Mouse (Mus musculus) forebrain, embryonic 13.5 days (tissue): Measurements from ENCODE around the gene Fam181b. TPM values are rescaled to one million over a fixed set of nuclear protein-coding genes. Genes with fewer than 3 reads are reported as not detected.
A peak's percentile ranks its signal among the peaks of the same experiment; 100 is the strongest.

Experiments
- ATAC-seq: fragments of 200-750 bp; cut with Nextera tagmentation; 2 replicates; pipeline ENCODE4 v1.8.0; 2017
- H3K27ac ChIP-seq: fragments of 300-500 bp; sonication (generic); 2 replicates; pipeline ENCODE4 v1.5.1; 2015; ENCODE audit warnings: inconsistent platforms, mild to moderate bottlenecking, moderate library complexity
- H3K27me3 ChIP-seq: fragments of 300-500 bp; sonication (generic); 2 replicates; pipeline ENCODE4 v1.6.1; 2015; ENCODE audit warnings: mild to moderate bottlenecking, inconsistent platforms
- H3K36me3 ChIP-seq: fragments of 300-500 bp; sonication (generic); 2 replicates; pipeline ENCODE4 v1.6.1; 2015; ENCODE audit warnings: mild to moderate bottlenecking, inconsistent platforms; ENCODE audit not compliant: poor library complexity, severe bottlenecking
- H3K4me1 ChIP-seq: fragments of 300-500 bp; sonication (generic); 2 replicates; pipeline ENCODE4 v1.6.1; 2015; ENCODE audit warnings: inconsistent platforms
- H3K4me2 ChIP-seq: fragments of 300-500 bp; sonication (generic); 2 replicates; pipeline ENCODE4 v1.6.1; 2015; ENCODE audit warnings: inconsistent platforms, mild to moderate bottlenecking, moderate library complexity
- H3K4me3 ChIP-seq: fragments of 300-500 bp; sonication (generic); 2 replicates; pipeline ENCODE4 v1.5.1; 2015; ENCODE audit warnings: mild to moderate bottlenecking, inconsistent platforms
- H3K9ac ChIP-seq: fragments of 300-500 bp; sonication (generic); 2 replicates; pipeline ENCODE4 v1.6.1; 2015; ENCODE audit warnings: mild to moderate bottlenecking, inconsistent platforms
- H3K9me3 ChIP-seq: fragments of 300-500 bp; sonication (generic); replicated peaks from 2 replicates; pipeline ENCODE4 v1.6.1; 2016; ENCODE audit warnings: inconsistent platforms
- WGBS: fragments of 180-500 bp; shearing (Covaris S2); methylation state at CpG from one replicate; pipeline ENCODE4 v1.1.7; 2015; 5-methylcytosine and 5-hydroxymethylcytosine counted together
- polyA plus RNA-seq: library from polyadenylated mRNA; unstranded; fragments of >200 nt; fragmentation: Nextera tagmentation; extraction: Ambion mirVana; gene quantifications from 2 replicates; pipeline ENCODE4 v1.2.1, GENCODE M21; 2015

The Fam181b gene
- 24.1 and 28.2 TPM in 2 replicates for polyA plus RNA-seq

- Histone ChIP-seq H3K36me3 (no peaks in the 10 kb centered on the region), H3K9ac (peak within 1 kb of the TSS; percentile 93), H3K4me1 (peaks cover 47% of the 10 kb centered on the region), H3K9me3 (no peaks in the 10 kb centered on the region), H3K4me3 (peak within 1 kb of the TSS; percentile 85), H3K27me3 (0 out of 2 replicates have a peak, but pooled peaks cover 3% of the 10 kb centered on the region), H3K4me2 (peak within 1 kb of the TSS; percentile 86), H3K27ac (peak within 1 kb of the TSS; percentile 85)
- WGBS: under 1% methylated on average over 88 of the region's 96 CpGs
- peak; percentile 96 for ATAC-seq
These were observed at the start of gene Fam181b for GRCm38 (mm10) chr7:93079785-93080730. Gene Fam181b, plus strand, starts transcription at chr7:93079865.

GRCm38 (mm10) chr7:93037763-93038471, 41.7 kb upstream of the Fam181b start:
- no peaks in the 10 kb centered on the region for H3K9me3 ChIP-seq
- H3K27ac ChIP-seq: peak overlapping the region; percentile 44; the same call in 1 of the 2 replicates
- peaks cover 12% of the 10 kb centered on the region for H3K4me1 ChIP-seq
- no peak overlapping the region for H3K4me2 ChIP-seq
- no peaks in the 10 kb centered on the region for H3K36me3 ChIP-seq
- 8% methylated on average over 5 of the region's 5 CpGs for WGBS
- no peak overlapping the region for H3K4me3 ChIP-seq
- no peaks in the 10 kb centered on the region for H3K27me3 ChIP-seq
- no peak overlapping the region for H3K9ac ChIP-seq
- peak; percentile 43; the same call in 1 of the 2 replicates for ATAC-seq

GRCm38 (mm10) chr7:93038472-93038828, 41.2 kb upstream of the Fam181b start:
- H3K9me3 ChIP-seq: no peaks in the 10 kb centered on the region
- no peak overlapping the region for H3K27ac ChIP-seq
- no peak overlapping the region for H3K9ac ChIP-seq
- ATAC-seq: no peak; the same call in 1 of the 2 replicates
- no peak overlapping the region for H3K4me3 ChIP-seq
- no peak overlapping the region for H3K4me2 ChIP-seq
- H3K36me3 ChIP-seq: no peaks in the 10 kb centered on the region
- H3K4me1 ChIP-seq: peaks cover 12% of the 10 kb centered on the region
- H3K27me3 ChIP-seq: no peaks in the 10 kb centered on the region
- WGBS: 34% methylated on average over 1 of the region's 1 CpGs

GRCm38 (mm10) chr7:93039542-93039941, 40.1 kb upstream of the Fam181b start:
- Histone ChIP-seq H3K4me1 (peaks cover 12% of the 10 kb centered on the region), H3K9me3 (no peaks in the 10 kb centered on the region), H3K36me3 (no peaks in the 10 kb centered on the region), H3K9ac (no peak overlapping the region), H3K4me3 (no peak overlapping the region), H3K27ac (no peak overlapping the region), H3K27me3 (no peaks in the 10 kb centered on the region), H3K4me2 (no peak overlapping the region)
- ATAC-seq: no peak
- 90% methylated on average over 3 of the region's 3 CpGs for WGBS

GRCm38 (mm10) chr7:93044359-93044758, 35.3 kb upstream of the Fam181b start:
- H3K4me2 ChIP-seq: no peak overlapping the region
- H3K4me1 ChIP-seq: no peaks in the 10 kb centered on the region
- H3K9me3 ChIP-seq: no peaks in the 10 kb centered on the region
- H3K9ac ChIP-seq: no peak overlapping the region
- no peak overlapping the region for H3K4me3 ChIP-seq
- 69% methylated on average over 3 of the region's 3 CpGs for WGBS
- no peak overlapping the region for H3K27ac ChIP-seq
- no peaks in the 10 kb centered on the region for H3K36me3 ChIP-seq
- ATAC-seq: no peak
- no peaks in the 10 kb centered on the region for H3K27me3 ChIP-seq

- H3K4me2 ChIP-seq: no peak overlapping the region
- ATAC-seq: no peak
- H3K27ac ChIP-seq: no peak overlapping the region
- H3K4me3 ChIP-seq: no peak overlapping the region
- H3K9me3 ChIP-seq: no peaks in the 10 kb centered on the region
- WGBS: 92% methylated on average over 1 of the region's 1 CpGs
- H3K27me3 ChIP-seq: no peaks in the 10 kb centered on the region
- no peaks in the 10 kb centered on the region for H3K36me3 ChIP-seq
- H3K9ac ChIP-seq: no peak overlapping the region
- no peaks in the 10 kb centered on the region for H3K4me1 ChIP-seq
These were observed 34.9 kb upstream of the Fam181b start for GRCm38 (mm10) chr7:93044788-93045187.

- Histone ChIP-seq H3K4me1 (peaks cover 25% of the 10 kb centered on the region), H3K27ac (no peak overlapping the region), H3K4me2 (no peak overlapping the region), H3K4me3 (no peak overlapping the region), H3K9me3 (peaks cover 6% of the 10 kb centered on the region; the same call in 1 of the 2 replicates), H3K9ac (no peak overlapping the region), H3K36me3 (no peaks in the 10 kb centered on the region), H3K27me3 (no peaks in the 10 kb centered on the region)
- no peak for ATAC-seq
These were observed 18.8 kb upstream of the Fam181b start for GRCm38 (mm10) chr7:93060831-93061230.

- no peak overlapping the region for H3K9ac ChIP-seq
- H3K27me3 ChIP-seq: no peaks in the 10 kb centered on the region
- H3K4me1 ChIP-seq: peaks cover 29% of the 10 kb centered on the region
- H3K4me2 ChIP-seq: peak overlapping the region; percentile 30
- H3K27ac ChIP-seq: peak overlapping the region; percentile 78
- no peak overlapping the region for H3K4me3 ChIP-seq
- no peaks in the 10 kb centered on the region for H3K36me3 ChIP-seq
- H3K9me3 ChIP-seq: peaks cover 6% of the 10 kb centered on the region; the same call in 1 of the 2 replicates
- 8% methylated on average over 3 of the region's 3 CpGs for WGBS
- peak; percentile 79 for ATAC-seq
These were observed 17.9 kb upstream of the Fam181b start for GRCm38 (mm10) chr7:93061747-93062146.

GRCm38 (mm10) chr7:93062189-93062588, 17.5 kb upstream of the Fam181b start:
- WGBS: 2% methylated on average over 6 of the region's 6 CpGs
- no peak overlapping the region for H3K9ac ChIP-seq
- H3K9me3 ChIP-seq: peaks cover 6% of the 10 kb centered on the region; the same call in 1 of the 2 replicates
- H3K27ac ChIP-seq: peak overlapping the region; percentile 78
- H3K4me1 ChIP-seq: peaks cover 33% of the 10 kb centered on the region
- H3K4me2 ChIP-seq: peak overlapping the region; percentile 30
- H3K27me3 ChIP-seq: no peaks in the 10 kb centered on the region
- no peak overlapping the region for H3K4me3 ChIP-seq
- ATAC-seq: peak; percentile 97
- no peaks in the 10 kb centered on the region for H3K36me3 ChIP-seq

- peak; percentile 60 for ATAC-seq
- Histone ChIP-seq H3K4me2 (peak overlapping the region; percentile 7; the same call in 1 of the 2 replicates), H3K36me3 (no peaks in the 10 kb centered on the region), H3K27ac (no peak overlapping the region), H3K9me3 (peaks cover 6% of the 10 kb centered on the region; the same call in 1 of the 2 replicates), H3K9ac (no peak overlapping the region), H3K4me1 (peaks cover 23% of the 10 kb centered on the region), H3K27me3 (no peaks in the 10 kb centered on the region), H3K4me3 (no peak overlapping the region)
- 8% methylated on average over 7 of the region's 7 CpGs for WGBS
These were observed 12.1 kb upstream of the Fam181b start for GRCm38 (mm10) chr7:93067464-93068015.

- no peak overlapping the region for H3K9ac ChIP-seq
- H3K4me3 ChIP-seq: no peak overlapping the region
- WGBS: 3% methylated on average over 6 of the region's 6 CpGs
- no peak for ATAC-seq
- H3K9me3 ChIP-seq: no peaks in the 10 kb centered on the region
- no peak overlapping the region; the same call in 1 of the 2 replicates for H3K27ac ChIP-seq
- 0 out of 2 replicates have a peak, but pooled peaks cover 3% of the 10 kb centered on the region for H3K27me3 ChIP-seq
- H3K36me3 ChIP-seq: no peaks in the 10 kb centered on the region
- H3K4me1 ChIP-seq: peaks cover 27% of the 10 kb centered on the region
- no peak overlapping the region for H3K4me2 ChIP-seq
These were observed 3.2 kb upstream of the Fam181b start for GRCm38 (mm10) chr7:93076435-93076960.
